Mouse (Mus musculus) midbrain, postnatal 0 days (tissue): ENCODE measurements at regions not wholly inside any gene's neighbourhood (a gene's known extent, or its start where the extent isn't known, plus 50 kb on each side); places are given as distances from the start of the nearest gene placed in this dataset.

Experiments used
- ATAC-seq: fragments of 200-750 bp; cut with Nextera tagmentation; 2 replicates; pipeline ENCODE4 v1.8.0; 2017; ENCODE audit warnings: moderate number of reproducible peaks, mild to moderate bottlenecking, moderate TSS enrichment, moderate library complexity; ENCODE audit not compliant: low FRiP score
- DNase-seq: peaks from one replicate; pipeline ENCODE4 v3.0.0-alpha.2; 2015; ENCODE audit warnings: low spot score
- H3K27ac ChIP-seq: fragments of 300-500 bp; sonication (generic); 2 replicates; pipeline ENCODE4 v1.5.1; 2014; ENCODE audit warnings: low read depth, mild to moderate bottlenecking, low read length, mixed read lengths
- H3K27me3 ChIP-seq: fragments of 300-500 bp; sonication (generic); 2 replicates; pipeline ENCODE4 v1.6.1; 2014; ENCODE audit warnings: low read length, control low read depth, mixed read lengths; ENCODE audit not compliant: insufficient read depth
- H3K36me3 ChIP-seq: fragments of 300-500 bp; sonication (generic); 2 replicates; pipeline ENCODE4 v1.6.1; 2014; ENCODE audit warnings: low read length, control low read depth, mixed read lengths; ENCODE audit not compliant: insufficient read depth
- H3K4me1 ChIP-seq: fragments of 300-500 bp; sonication (generic); 2 replicates; pipeline ENCODE4 v1.6.1; 2014; ENCODE audit warnings: mild to moderate bottlenecking, control low read depth, antibody characterized with exemption, low read length, mixed read lengths; ENCODE audit not compliant: insufficient read depth
- H3K4me2 ChIP-seq: fragments of 300-500 bp; sonication (generic); 2 replicates; pipeline ENCODE4 v1.6.1; 2014; ENCODE audit warnings: low read depth, mild to moderate bottlenecking, low read length, mixed read lengths; ENCODE audit not compliant: poor library complexity, severe bottlenecking
- H3K4me3 ChIP-seq: fragments of 300-500 bp; sonication (generic); 2 replicates; pipeline ENCODE4 v1.5.1; 2014; ENCODE audit warnings: low read depth, mild to moderate bottlenecking, low read length, moderate library complexity
- H3K9ac ChIP-seq: fragments of 300-500 bp; sonication (generic); replicated peaks from 2 replicates; pipeline ENCODE4 v1.6.1; 2014; ENCODE audit warnings: mild to moderate bottlenecking, low read length, moderate library complexity, mixed read lengths; ENCODE audit not compliant: poor library complexity, severe bottlenecking
- H3K9me3 ChIP-seq: fragments of 300-500 bp; sonication (generic); 2 replicates; pipeline ENCODE4 v1.6.1; 2016; ENCODE audit warnings: low read length, control low read depth
- CTCF ChIP-seq: IDR thresholded peaks from 2 replicates; pipeline ENCODE4 v1.5.1; 2016; ENCODE audit warnings: antibody characterized with exemption, mild to moderate bottlenecking
- WGBS: fragments of 180-500 bp; shearing (Covaris S2); extraction: QIAGEN DNeasy Blood & Tissue Kit; methylation state at CpG from one replicate; pipeline ENCODE4 v1.1.7; 2014; 5-methylcytosine and 5-hydroxymethylcytosine counted together

- no peak for DNase-seq
- H3K4me2 ChIP-seq, result no peak overlapping the region
- H3K9ac ChIP-seq, result no peak overlapping the region
- no peaks in the 10 kb centered on the region for H3K36me3 ChIP-seq
- no peaks in the 10 kb centered on the region for H3K4me1 ChIP-seq
- no peak overlapping the region for H3K27ac ChIP-seq
- no peaks in the 10 kb centered on the region for H3K27me3 ChIP-seq
- no peak overlapping the region for H3K4me3 ChIP-seq
- no peak for TF ChIP-seq CTCF
- 67% methylated on average over 1 of the region's 1 CpGs for WGBS
- ATAC-seq, result no peak
- H3K9me3 ChIP-seq, result no peaks in the 10 kb centered on the region
Measured at GRCm38 (mm10) chr6:100968960-100969359, 135.5 kb downstream of the Ppp4r2 start.

GRCm38 (mm10) chr6:100970810-100971447 lies 137.5 kb downstream of the Ppp4r2 start:
- WGBS, result 61% methylated on average over 8 of the region's 8 CpGs
- Histone ChIP-seq H3K9ac (no peak overlapping the region), H3K4me2 (no peak overlapping the region), H3K36me3 (no peaks in the 10 kb centered on the region), H3K4me1 (peaks cover under 1% of the 10 kb centered on the region; the same call in 1 of the 2 replicates), H3K4me3 (no peak overlapping the region), H3K27me3 (no peaks in the 10 kb centered on the region), H3K9me3 (no peaks in the 10 kb centered on the region), H3K27ac (no peak overlapping the region)
- DNase-seq (no peak), ATAC-seq (no peak)
- TF ChIP-seq CTCF, result no peak

GRCm38 (mm10) chr6:100971462-100971955 lies 138.1 kb downstream of the Ppp4r2 start:
- Histone ChIP-seq H3K4me1 (peaks cover 7% of the 10 kb centered on the region; the same call in 1 of the 2 replicates), H3K9ac (no peak overlapping the region), H3K27me3 (no peaks in the 10 kb centered on the region), H3K27ac (no peak overlapping the region), H3K4me2 (no peak overlapping the region), H3K36me3 (no peaks in the 10 kb centered on the region), H3K4me3 (no peak overlapping the region), H3K9me3 (no peaks in the 10 kb centered on the region)
- ATAC-seq (no peak), DNase-seq (no peak)
- no peak for TF ChIP-seq CTCF
- 62% methylated on average over 6 of the region's 6 CpGs for WGBS

- 65% methylated on average over 9 of the region's 9 CpGs for WGBS
- Histone ChIP-seq H3K9me3 (no peaks in the 10 kb centered on the region), H3K4me3 (no peak overlapping the region), H3K9ac (no peak overlapping the region), H3K4me1 (peaks cover 7% of the 10 kb centered on the region; the same call in 1 of the 2 replicates), H3K36me3 (no peaks in the 10 kb centered on the region), H3K27ac (no peak overlapping the region), H3K4me2 (no peak overlapping the region), H3K27me3 (no peaks in the 10 kb centered on the region)
- ATAC-seq, result no peak
- no peak for TF ChIP-seq CTCF
- DNase-seq, result no peak
Measured at GRCm38 (mm10) chr6:100973366-100974090, 140.1 kb downstream of the Ppp4r2 start.

- H3K27me3 ChIP-seq, result no peaks in the 10 kb centered on the region
- ATAC-seq, result no peak
- H3K9ac ChIP-seq, result no peak overlapping the region
- no peak for DNase-seq
- H3K4me2 ChIP-seq, result no peak overlapping the region
- no peak for TF ChIP-seq CTCF
- WGBS, result 90% methylated on average over 5 of the region's 5 CpGs
- H3K9me3 ChIP-seq, result no peaks in the 10 kb centered on the region
- no peak overlapping the region for H3K4me3 ChIP-seq
- no peak overlapping the region for H3K27ac ChIP-seq
- no peaks in the 10 kb centered on the region for H3K36me3 ChIP-seq
- H3K4me1 ChIP-seq, result peaks cover 7% of the 10 kb centered on the region; the same call in 1 of the 2 replicates
Measured at GRCm38 (mm10) chr6:100974716-100975115, 141.3 kb downstream of the Ppp4r2 start.

- Histone ChIP-seq H3K9ac (no peak overlapping the region), H3K27me3 (no peaks in the 10 kb centered on the region), H3K4me3 (no peak overlapping the region), H3K36me3 (no peaks in the 10 kb centered on the region), H3K27ac (no peak overlapping the region), H3K4me2 (no peak overlapping the region), H3K4me1 (peaks cover 7% of the 10 kb centered on the region; the same call in 1 of the 2 replicates), H3K9me3 (no peaks in the 10 kb centered on the region)
- 34% methylated on average over 6 of the region's 6 CpGs for WGBS
- TF ChIP-seq CTCF, result no peak
- no peak for ATAC-seq
- no peak for DNase-seq
Measured at GRCm38 (mm10) chr6:100975835-100976234, 142.4 kb downstream of the Ppp4r2 start.
